Mouse (Mus musculus) lung, adult 2 months (tissue): ENCODE results near the gene Kalrn.

Source experiments
- CTCF ChIP-seq: fragments of 200-500 bp; IDR thresholded peaks from 2 replicates; pipeline ENCODE4 v1.5.1; 2011; ENCODE audit warnings: mild to moderate bottlenecking, low read length, control low read depth; ENCODE audit not compliant: insufficient read depth
- POLR2A ChIP-seq: fragments of 200-500 bp; IDR thresholded peaks from 2 replicates; pipeline ENCODE4 v1.6.1; 2011; ENCODE audit warnings: low read depth, mild to moderate bottlenecking, control low read depth, low read length, borderline replicate concordance; ENCODE audit errors: extremely low read depth

DNA sequence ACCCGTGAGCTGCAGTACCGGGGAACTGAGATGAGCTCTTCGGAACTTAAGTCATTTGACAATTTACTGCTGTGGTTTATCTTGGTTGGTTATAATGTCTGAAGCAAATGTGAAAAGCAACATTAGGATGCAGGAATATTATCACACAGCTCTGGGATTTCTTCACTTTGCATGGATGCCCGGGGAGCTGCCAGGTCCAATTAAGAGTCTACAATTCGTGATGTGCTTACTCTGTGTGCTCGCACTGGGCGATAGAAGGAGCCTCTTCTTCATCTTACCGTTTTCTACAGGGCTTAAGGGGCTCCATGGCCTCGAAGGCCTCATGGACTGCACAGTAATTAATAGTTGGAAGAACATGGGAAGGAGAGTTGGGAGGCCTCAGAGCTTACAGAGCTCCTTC, 450.8 kb downstream of the Kalrn start:
- no peak for TF ChIP-seq POLR2A
- no peak for TF ChIP-seq CTCF
